Mouse (Mus musculus) lung, embryonic 14.5 days (tissue): ENCODE results near the gene Aqp5. TPM values are rescaled to one million over a fixed set of nuclear protein-coding genes. Genes with fewer than 3 reads are reported as not detected.

Experiments used
- ATAC-seq: fragments of 200-750 bp; cut with Nextera tagmentation; 2 replicates; pipeline ENCODE4 v1.8.0; 2017; ENCODE audit warnings: mild to moderate bottlenecking, moderate TSS enrichment, moderate library complexity; ENCODE audit not compliant: insufficient read depth
- DNase-seq: peaks from one replicate; pipeline ENCODE4 v3.0.0-alpha.2; 2015
- H3K27ac ChIP-seq: fragments of 300-500 bp; sonication (generic); 2 replicates; pipeline ENCODE4 v1.5.1; 2014; ENCODE audit warnings: low read depth, mild to moderate bottlenecking, moderate library complexity
- H3K27me3 ChIP-seq: fragments of 300-500 bp; sonication (generic); 2 replicates; pipeline ENCODE4 v1.6.1; 2014; ENCODE audit warnings: low read length, control low read depth; ENCODE audit not compliant: insufficient read depth
- H3K36me3 ChIP-seq: fragments of 300-500 bp; sonication (generic); 2 replicates; pipeline ENCODE4 v1.6.1; 2014; ENCODE audit warnings: control low read depth; ENCODE audit not compliant: insufficient read depth
- H3K4me1 ChIP-seq: fragments of 300-500 bp; sonication (generic); 2 replicates; pipeline ENCODE4 v1.6.1; 2014; ENCODE audit warnings: antibody characterized with exemption, control low read depth; ENCODE audit not compliant: insufficient read depth
- H3K4me2 ChIP-seq: fragments of 300-500 bp; sonication (generic); 2 replicates; pipeline ENCODE4 v1.6.1; 2014; ENCODE audit warnings: mild to moderate bottlenecking
- H3K4me3 ChIP-seq: fragments of 300-500 bp; sonication (generic); 2 replicates; pipeline ENCODE4 v1.5.1; 2014; ENCODE audit warnings: low read depth, low read length
- H3K9ac ChIP-seq: fragments of 300-500 bp; sonication (generic); 2 replicates; pipeline ENCODE4 v1.6.1; 2014
- H3K9me3 ChIP-seq: fragments of 300-500 bp; sonication (generic); 2 replicates; pipeline ENCODE4 v1.6.1; 2016; ENCODE audit warnings: low read depth, low read length, control low read depth
- CTCF ChIP-seq: IDR thresholded peaks from 2 replicates; pipeline ENCODE4 v1.5.1; 2016; ENCODE audit warnings: antibody characterized with exemption, low read depth
- WGBS: fragments of 180-500 bp; shearing (Covaris S2); extraction: QIAGEN DNeasy Blood & Tissue Kit; methylation state at CpG from one replicate; pipeline ENCODE4 v1.1.7; 2014; 5-methylcytosine and 5-hydroxymethylcytosine counted together
- polyA plus RNA-seq: library from polyadenylated mRNA; unstranded; fragments of >200 nt; fragmentation: Nextera tagmentation; extraction: Ambion mirVana; gene quantifications from 2 replicates; pipeline ENCODE4 v1.2.1, GENCODE M21; 2014

Gene Aqp5
- polyA plus RNA-seq, 1 experiment from 2014 or later: 0.93 TPM

GRCm38 (mm10) chr15:99567371-99567770 is 23.2 kb upstream of the Aqp5 start:
- H3K9me3 ChIP-seq: no peaks in the 10 kb centered on the region
- peak; percentile 35 for DNase-seq
- no peak overlapping the region for H3K4me2 ChIP-seq
- no peak for TF ChIP-seq CTCF
- H3K27me3 ChIP-seq: no peaks in the 10 kb centered on the region
- H3K9ac ChIP-seq: no peak overlapping the region
- 52% methylated on average over 4 of the region's 4 CpGs for WGBS
- no peak; the same call in 1 of the 2 replicates for ATAC-seq
- H3K4me1 ChIP-seq: no peaks in the 10 kb centered on the region
- H3K36me3 ChIP-seq: no peaks in the 10 kb centered on the region
- no peak overlapping the region for H3K27ac ChIP-seq
- H3K4me3 ChIP-seq: no peak overlapping the region

GRCm38 (mm10) chr15:99568682-99569081 is 21.9 kb upstream of the Aqp5 start:
- TF ChIP-seq CTCF: no peak
- H3K4me1 ChIP-seq: no peaks in the 10 kb centered on the region
- no peak for DNase-seq
- no peak for ATAC-seq
- 65% methylated on average over 6 of the region's 6 CpGs for WGBS
- no peaks in the 10 kb centered on the region for H3K36me3 ChIP-seq
- no peak overlapping the region for H3K9ac ChIP-seq
- H3K9me3 ChIP-seq: no peaks in the 10 kb centered on the region
- no peak overlapping the region for H3K27ac ChIP-seq
- no peak overlapping the region for H3K4me3 ChIP-seq
- H3K27me3 ChIP-seq: no peaks in the 10 kb centered on the region
- no peak overlapping the region for H3K4me2 ChIP-seq

- TF ChIP-seq CTCF: no peak
- no peaks in the 10 kb centered on the region for H3K27me3 ChIP-seq
Measured at GRCm38 (mm10) chr15:99569123-99569522, 21.5 kb upstream of the Aqp5 start.

GRCm38 (mm10) chr15:99578802-99579485 is 11.6 kb upstream of the Aqp5 start, which contains the start of gene Aqp2:
Aqp2 (plus strand) TSS chr15:99579055.
- H3K27ac ChIP-seq: no peak within 1 kb of the TSS
- no peak for ATAC-seq
- H3K36me3 ChIP-seq: no peaks in the 10 kb centered on the region

More at GRCm38 (mm10) chr15:99569123-99569522, 21.5 kb upstream of the Aqp5 start:
- Histone ChIP-seq H3K9ac (no peak overlapping the region), H3K4me3 (no peak overlapping the region), H3K9me3 (no peaks in the 10 kb centered on the region), H3K36me3 (no peaks in the 10 kb centered on the region), H3K4me2 (no peak overlapping the region), H3K27ac (no peak overlapping the region), H3K4me1 (no peaks in the 10 kb centered on the region)
- ATAC-seq (no peak), DNase-seq (no peak)
- 61% methylated on average over 10 of the region's 10 CpGs for WGBS

GRCm38 (mm10) chr15:99583463-99584344 is 6.9 kb upstream of the Aqp5 start:
- no peaks in the 10 kb centered on the region for H3K9me3 ChIP-seq
- TF ChIP-seq CTCF: no peak
- H3K9ac ChIP-seq: peak overlapping the region; percentile 24; the same call in 1 of the 2 replicates
- peak overlapping the region; percentile 58 for H3K4me2 ChIP-seq
- DNase-seq (peak; percentile 75), ATAC-seq (0 out of 2 replicates have a peak, but pooled peaks have one; percentile 29)
- H3K4me3 ChIP-seq: peak overlapping the region; percentile 29
- 0 out of 2 replicates have a peak, but pooled peaks cover 3% of the 10 kb centered on the region for H3K4me1 ChIP-seq
- no peaks in the 10 kb centered on the region for H3K36me3 ChIP-seq
- 3% methylated on average over 51 of the region's 54 CpGs for WGBS
- H3K27ac ChIP-seq: no peak overlapping the region
- H3K27me3 ChIP-seq: peaks cover 84% of the 10 kb centered on the region

More at GRCm38 (mm10) chr15:99578802-99579485, 11.6 kb upstream of the Aqp5 start, which contains the start of gene Aqp2:
- WGBS: 75% methylated on average over 26 of the region's 26 CpGs
- no peak for DNase-seq
- H3K9ac ChIP-seq: no peak within 1 kb of the TSS
- H3K4me1 ChIP-seq: 0 out of 2 replicates have a peak, but pooled peaks cover 1% of the 10 kb centered on the region
- TF ChIP-seq CTCF: no peak
- H3K4me2 ChIP-seq: no peak within 1 kb of the TSS
- H3K27me3 ChIP-seq: peaks cover 54% of the 10 kb centered on the region
- no peaks in the 10 kb centered on the region for H3K9me3 ChIP-seq
- H3K4me3 ChIP-seq: no peak within 1 kb of the TSS

GRCm38 (mm10) chr15:99584407-99585202 is 6.0 kb upstream of the Aqp5 start:
- H3K4me1 ChIP-seq: peaks cover 3% of the 10 kb centered on the region; the same call in 1 of the 2 replicates
- ATAC-seq (peak; percentile 52; the same call in 1 of the 2 replicates), DNase-seq (peak; percentile 56)
- no peaks in the 10 kb centered on the region for H3K9me3 ChIP-seq
- H3K4me3 ChIP-seq: peak overlapping the region; percentile 29; the same call in 1 of the 2 replicates
- no peak overlapping the region for H3K9ac ChIP-seq
- H3K27ac ChIP-seq: no peak overlapping the region
- peaks cover 93% of the 10 kb centered on the region for H3K27me3 ChIP-seq
- TF ChIP-seq CTCF: no peak
- 2% methylated on average over 24 of the region's 24 CpGs for WGBS
- H3K36me3 ChIP-seq: no peaks in the 10 kb centered on the region
- H3K4me2 ChIP-seq: peak overlapping the region; percentile 58
